Mouse (Mus musculus): ENCODE data around the gene Spsb4. TPM values are rescaled to one million over a fixed set of nuclear protein-coding genes. Genes with fewer than 3 reads are reported as not detected.

Gene Spsb4
- 4.4 and 6.1 TPM in 2 replicates for polyA plus RNA-seq (2015; fragmentation: Nextera tagmentation; extraction: Ambion mirVana)

DNA sequence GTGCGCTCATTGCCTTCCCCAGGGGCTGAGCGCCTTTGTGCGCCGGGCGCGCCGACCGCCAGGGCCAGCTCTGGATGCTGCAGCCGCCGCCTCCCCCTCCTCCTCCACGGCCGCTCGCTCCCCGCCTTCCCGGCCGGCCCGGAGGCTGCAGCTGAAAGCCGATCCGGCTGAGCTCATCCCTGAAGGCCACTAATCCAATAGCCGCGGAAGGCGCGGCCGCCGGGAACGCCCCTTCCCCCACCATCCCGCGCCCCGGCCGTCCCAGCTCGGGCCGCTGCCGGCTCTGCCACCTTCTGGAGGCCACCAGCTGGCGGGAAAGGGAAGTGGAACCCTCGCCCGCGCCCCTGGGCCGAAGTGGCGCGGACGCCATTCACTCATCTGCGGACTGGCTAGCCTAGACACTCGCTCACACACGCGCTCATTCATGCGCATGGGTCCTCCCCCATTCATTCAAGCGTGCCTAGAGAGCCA is at the start of gene Spsb4:
Gene Spsb4, minus strand, starts transcription at position 167 of the 471 bp plus-strand sequence.
- peaks cover 3% of the 10 kb centered on the region; the same call in 1 of the 2 replicates for H3K27me3 ChIP-seq (ENCODE audit: control insufficient read depth, insufficient read depth, low read length)
- 1% methylated on average over 43 of the region's 47 CpGs for WGBS
- H3K9me3 ChIP-seq (ENCODE audit: control insufficient read depth, low read length) = no peaks in the 10 kb centered on the region
- H3K36me3 ChIP-seq (ENCODE audit: control insufficient read depth, insufficient read depth, low read length) = no peaks in the 10 kb centered on the region
- 0 out of 2 replicates have a peak, but pooled peaks cover 2% of the 10 kb centered on the region for H3K4me1 ChIP-seq (replicated peaks; ENCODE audit: control insufficient read depth, insufficient read depth)
- peak within 1 kb of the TSS; percentile 64 for H3K4me3 ChIP-seq (ENCODE audit: low read depth, low read length)
- H3K9ac ChIP-seq (ENCODE audit: low read length) = peak within 1 kb of the TSS; percentile 63
- ATAC-seq (ENCODE audit: low FRiP score, low TSS enrichment) = peak; percentile 93
- DNase-seq (ENCODE audit: low spot score) = peak; percentile 83
- H3K27ac ChIP-seq (replicated peaks) = peak within 1 kb of the TSS; percentile 78
- TF ChIP-seq EP300 (optimal IDR thresholded peaks at IDR 0.05) = no peak
- peak; percentile 70 for TF ChIP-seq CTCF (IDR thresholded peaks at IDR 0.05; ENCODE audit: low read depth)
- H3K4me2 ChIP-seq (replicated peaks; ENCODE audit: low read depth) = peak within 1 kb of the TSS; percentile 98

DNA sequence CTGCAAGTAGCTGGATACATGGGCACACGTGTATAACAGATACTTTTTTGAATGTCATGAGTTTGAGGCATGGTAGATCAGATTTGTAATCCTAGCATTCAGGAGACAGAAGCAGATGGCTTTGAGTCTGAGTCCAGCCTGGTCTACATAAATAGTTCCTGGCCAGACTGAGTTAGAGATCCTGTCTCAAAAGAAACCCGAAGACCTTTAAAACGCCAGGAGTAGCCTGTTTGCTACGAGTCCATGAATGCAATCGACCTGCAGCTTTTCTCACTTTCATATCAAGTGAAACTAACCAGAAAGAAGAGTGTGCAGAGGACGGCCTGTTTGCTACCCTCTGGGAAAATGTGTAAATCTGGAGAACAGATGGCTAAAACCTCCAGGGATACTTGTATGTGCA is 49.1 kb upstream of the Spsb4 start:
- TF ChIP-seq EP300 (optimal IDR thresholded peaks at IDR 0.05) (no peak), CTCF (IDR thresholded peaks at IDR 0.05; ENCODE audit: low read depth) (no peak)
- no peak for ATAC-seq (ENCODE audit: low FRiP score, low TSS enrichment)
- 88% methylated on average over 6 of the region's 6 CpGs for WGBS
- DNase-seq (ENCODE audit: low spot score) = no peak
- Histone ChIP-seq H3K4me3 (ENCODE audit: low read depth, low read length) (no peak overlapping the region), H3K4me1 (replicated peaks; ENCODE audit: control insufficient read depth, insufficient read depth) (no peaks in the 10 kb centered on the region), H3K9me3 (ENCODE audit: control insufficient read depth, low read length) (no peaks in the 10 kb centered on the region), H3K4me2 (replicated peaks; ENCODE audit: low read depth) (no peak overlapping the region), H3K27ac (replicated peaks) (no peak overlapping the region), H3K27me3 (ENCODE audit: control insufficient read depth, insufficient read depth, low read length) (no peaks in the 10 kb centered on the region), H3K9ac (ENCODE audit: low read length) (no peak overlapping the region), H3K36me3 (ENCODE audit: control insufficient read depth, insufficient read depth, low read length) (no peaks in the 10 kb centered on the region)

DNA sequence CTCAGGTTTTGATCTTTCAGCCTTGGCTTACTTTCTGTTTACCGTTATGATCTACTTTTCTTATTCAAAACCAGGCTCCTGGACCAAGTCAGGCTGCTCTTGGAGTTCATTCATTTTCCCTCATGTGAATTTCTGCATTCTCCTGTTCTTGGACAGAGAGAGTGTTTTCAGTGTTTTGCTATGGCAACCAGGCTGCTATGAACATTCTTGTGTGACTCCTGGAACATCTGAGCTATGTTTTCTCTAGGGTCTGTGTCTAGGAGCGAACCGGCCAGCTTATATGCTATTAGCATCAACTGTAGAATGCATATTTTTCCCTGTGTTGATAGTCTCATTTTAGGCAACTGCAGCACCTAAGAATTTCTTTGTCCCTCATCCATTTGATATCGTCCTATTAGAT is 47.2 kb upstream of the Spsb4 start:
- no peak for DNase-seq (ENCODE audit: low spot score)
- Histone ChIP-seq H3K4me3 (ENCODE audit: low read depth, low read length) (no peak overlapping the region), H3K9me3 (ENCODE audit: control insufficient read depth, low read length) (no peaks in the 10 kb centered on the region), H3K27ac (replicated peaks) (no peak overlapping the region), H3K27me3 (ENCODE audit: control insufficient read depth, insufficient read depth, low read length) (no peaks in the 10 kb centered on the region), H3K4me2 (replicated peaks; ENCODE audit: low read depth) (no peak overlapping the region), H3K4me1 (replicated peaks; ENCODE audit: control insufficient read depth, insufficient read depth) (no peaks in the 10 kb centered on the region), H3K36me3 (ENCODE audit: control insufficient read depth, insufficient read depth, low read length) (no peaks in the 10 kb centered on the region), H3K9ac (ENCODE audit: low read length) (no peak overlapping the region)
- 50% methylated on average over 4 of the region's 4 CpGs for WGBS
- ATAC-seq (ENCODE audit: low FRiP score, low TSS enrichment) = no peak; the same call in 1 of the 2 replicates
- TF ChIP-seq CTCF (IDR thresholded peaks at IDR 0.05; ENCODE audit: low read depth) (no peak), EP300 (optimal IDR thresholded peaks at IDR 0.05) (no peak)

DNA sequence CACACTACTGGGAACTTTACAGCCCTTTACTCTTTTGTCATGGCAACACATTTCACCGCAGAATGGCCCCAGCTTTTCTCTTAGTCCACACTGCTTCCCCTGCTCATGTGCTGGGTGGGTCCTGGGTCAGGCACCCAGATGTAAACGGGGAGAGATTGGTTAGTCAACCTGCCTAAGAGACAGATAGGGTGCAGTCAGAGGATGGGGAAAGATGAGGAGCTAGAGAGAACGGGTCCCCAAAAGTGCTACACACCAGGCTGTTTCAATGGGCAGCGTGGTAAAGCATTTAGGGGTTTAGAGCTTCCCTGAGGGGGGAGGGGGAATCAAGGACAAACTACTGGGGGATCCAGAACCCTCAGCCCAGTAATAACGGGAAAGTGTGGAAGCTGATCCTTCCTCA is 46.6 kb upstream of the Spsb4 start:
- Histone ChIP-seq H3K27ac (replicated peaks) (no peak overlapping the region), H3K4me3 (ENCODE audit: low read depth, low read length) (no peak overlapping the region), H3K9me3 (ENCODE audit: control insufficient read depth, low read length) (no peaks in the 10 kb centered on the region), H3K36me3 (ENCODE audit: control insufficient read depth, insufficient read depth, low read length) (no peaks in the 10 kb centered on the region), H3K4me2 (replicated peaks; ENCODE audit: low read depth) (no peak overlapping the region), H3K4me1 (replicated peaks; ENCODE audit: control insufficient read depth, insufficient read depth) (no peaks in the 10 kb centered on the region), H3K9ac (ENCODE audit: low read length) (no peak overlapping the region), H3K27me3 (ENCODE audit: control insufficient read depth, insufficient read depth, low read length) (no peaks in the 10 kb centered on the region)
- TF ChIP-seq EP300 (optimal IDR thresholded peaks at IDR 0.05) = no peak
- TF ChIP-seq CTCF (IDR thresholded peaks at IDR 0.05; ENCODE audit: low read depth) = no peak
- DNase-seq (ENCODE audit: low spot score) (no peak), ATAC-seq (ENCODE audit: low FRiP score, low TSS enrichment) (no peak)
- 61% methylated on average over 5 of the region's 5 CpGs for WGBS

DNA sequence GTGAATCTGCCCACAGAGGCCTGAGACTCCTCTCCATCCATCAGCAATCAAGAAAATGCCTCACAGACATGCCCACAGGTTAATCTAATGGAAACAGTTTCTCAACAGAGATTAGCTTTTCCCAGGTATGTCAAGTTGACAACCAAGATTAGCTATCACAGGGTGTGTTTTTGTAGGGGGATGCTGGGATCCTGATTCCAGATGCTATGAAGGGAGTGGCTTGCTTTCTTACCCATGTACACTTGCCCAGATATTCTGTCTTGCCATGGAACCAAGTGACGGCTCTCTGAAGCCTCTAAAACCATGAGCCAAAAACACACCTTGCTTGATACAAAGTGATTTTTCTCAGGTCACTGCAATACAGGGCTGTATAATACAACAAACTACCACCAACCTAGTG is 45.5 kb upstream of the Spsb4 start:
- H3K4me2 ChIP-seq (replicated peaks; ENCODE audit: low read depth) = no peak overlapping the region
- H3K9me3 ChIP-seq (ENCODE audit: control insufficient read depth, low read length) = no peaks in the 10 kb centered on the region
- ATAC-seq (ENCODE audit: low FRiP score, low TSS enrichment) = no peak
- H3K4me1 ChIP-seq (replicated peaks; ENCODE audit: control insufficient read depth, insufficient read depth) = no peaks in the 10 kb centered on the region
- TF ChIP-seq EP300 (optimal IDR thresholded peaks at IDR 0.05) (no peak), CTCF (IDR thresholded peaks at IDR 0.05; ENCODE audit: low read depth) (no peak)
- H3K27ac ChIP-seq (replicated peaks) = no peak overlapping the region
- H3K36me3 ChIP-seq (ENCODE audit: control insufficient read depth, insufficient read depth, low read length) = no peaks in the 10 kb centered on the region
- no peaks in the 10 kb centered on the region for H3K27me3 ChIP-seq (ENCODE audit: control insufficient read depth, insufficient read depth, low read length)
- no peak overlapping the region for H3K9ac ChIP-seq (ENCODE audit: low read length)
- no peak overlapping the region for H3K4me3 ChIP-seq (ENCODE audit: low read depth, low read length)
- no peak for DNase-seq (ENCODE audit: low spot score)
- WGBS = 71% methylated on average over 1 of the region's 1 CpGs

DNA sequence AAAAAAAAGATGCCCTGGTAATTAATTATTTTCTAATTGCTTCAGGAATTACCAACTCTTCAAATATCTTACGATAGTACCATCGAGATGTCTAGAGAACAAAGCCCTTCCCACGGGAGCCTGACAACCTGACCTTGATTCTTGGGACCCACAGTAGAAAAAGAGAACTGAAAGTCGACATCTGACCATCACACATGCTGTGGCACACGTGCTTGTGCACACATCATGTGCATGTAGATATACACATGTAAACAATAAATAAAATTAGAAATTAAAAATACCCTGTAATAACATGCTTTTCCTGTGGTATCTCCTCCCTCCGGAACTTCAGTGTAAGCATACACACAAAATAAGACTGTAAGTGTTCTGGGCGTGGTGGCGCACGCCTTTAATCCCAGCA is 43.1 kb upstream of the Spsb4 start:
- H3K27me3 ChIP-seq (ENCODE audit: control insufficient read depth, insufficient read depth, low read length) = no peaks in the 10 kb centered on the region
- H3K4me2 ChIP-seq (replicated peaks; ENCODE audit: low read depth) = no peak overlapping the region
- no peak overlapping the region for H3K9ac ChIP-seq (ENCODE audit: low read length)
- no peak for TF ChIP-seq EP300 (optimal IDR thresholded peaks at IDR 0.05)
- TF ChIP-seq CTCF (IDR thresholded peaks at IDR 0.05; ENCODE audit: low read depth) = no peak
- 93% methylated on average over 9 of the region's 9 CpGs for WGBS
- H3K9me3 ChIP-seq (ENCODE audit: control insufficient read depth, low read length) = no peaks in the 10 kb centered on the region
- no peaks in the 10 kb centered on the region for H3K36me3 ChIP-seq (ENCODE audit: control insufficient read depth, insufficient read depth, low read length)
- DNase-seq (ENCODE audit: low spot score) = no peak
- no peak overlapping the region for H3K4me3 ChIP-seq (ENCODE audit: low read depth, low read length)
- H3K4me1 ChIP-seq (replicated peaks; ENCODE audit: control insufficient read depth, insufficient read depth) = no peaks in the 10 kb centered on the region
- H3K27ac ChIP-seq (replicated peaks) = no peak overlapping the region
- ATAC-seq (ENCODE audit: low FRiP score, low TSS enrichment) = no peak
